ENCODE assay signal across 8 mouse cellular contexts in genomic region chr2:148111889-148112288, GRCm38 (mm10).
DNase-seq lines count a peak whose midpoint lies in the region; ATAC-seq and TF ChIP-seq lines count a peak whose summit lies in the region.

No protein-coding gene starts in this region.

- DNase-seq in gastrocnemius, adult 2 months, result no peak
- DNase-seq in gastrocnemius, postnatal 14 days, result no peak
- no peak for DNase-seq in testis, postnatal 10 days (ENCODE audit: low spot score)
- no peak for DNase-seq in spleen, postnatal 10 days (ENCODE audit: low spot score in 2 of 2)
- no peak for DNase-seq in urinary bladder, postnatal 10 days (ENCODE audit: low spot score)

- TF ChIP-seq POLR2A in testis, adult 2 months (IDR thresholded peaks at IDR 0.05; ENCODE audit: control insufficient read depth, low read depth, low read length), result no peak

- H3K27ac ChIP-seq in gastrocnemius, adult 2 months, result no peak overlapping the region
- H3K27ac ChIP-seq in testis, adult 2 months (ENCODE audit: control insufficient read depth, insufficient read depth, low read depth, low read length), result no peak overlapping the region
- H3K27ac ChIP-seq in hindbrain, embryonic 16.5 days (ENCODE audit: low read depth, low read length), result no peak overlapping the region
- H3K27ac ChIP-seq in neural tube, embryonic 14.5 days (ENCODE audit: low read depth, low read length), result no peak overlapping the region

- peak; percentile 68; the same call in 1 of the 2 replicates for ATAC-seq in hindbrain, embryonic 16.5 days
- peak; percentile 70 for ATAC-seq in neural tube, embryonic 14.5 days (ENCODE audit: low read depth)

- intact Hi-C loops in gastrocnemius, adult 2 months (cut with DNase I), result no loop called here
- intact Hi-C loops in gastrocnemius, postnatal 14 days (cut with DNase I; ENCODE audit: low total_unique reads), result no loop called here

- H3K9me3 ChIP-seq in hindbrain, embryonic 16.5 days (ENCODE audit: control insufficient read depth, low read length), result no peaks in the 10 kb centered on the region
- H3K9me3 ChIP-seq in neural tube, embryonic 14.5 days (ENCODE audit: control insufficient read depth, low read length), result no peaks in the 10 kb centered on the region

- WGBS in hindbrain, embryonic 16.5 days, result 21% methylated on average over 10 of the region's 10 CpGs
- WGBS in neural tube, embryonic 14.5 days, result 21% methylated on average over 10 of the region's 10 CpGs

- peak overlapping the region; percentile 35 for H3K4me2 ChIP-seq in hindbrain, embryonic 16.5 days (ENCODE audit: low read length)
- H3K4me2 ChIP-seq in neural tube, embryonic 14.5 days (ENCODE audit: low read depth, low read length), result peak overlapping the region; percentile 31; the same call in 1 of the 2 replicates

- H3K9ac ChIP-seq in hindbrain, embryonic 16.5 days (ENCODE audit: low read depth, low read length), result no peak overlapping the region
- H3K9ac ChIP-seq in neural tube, embryonic 14.5 days (replicated peaks; ENCODE audit: low read depth, low read length), result no peak overlapping the region

- no peaks in the 10 kb centered on the region for H3K4me1 ChIP-seq in testis, adult 2 months (ENCODE audit: control insufficient read depth, insufficient read depth, low read length)
- no peaks in the 10 kb centered on the region for H3K4me1 ChIP-seq in hindbrain, embryonic 16.5 days (ENCODE audit: control insufficient read depth, insufficient read depth, low read depth, low read length)
- H3K4me1 ChIP-seq in neural tube, embryonic 14.5 days (ENCODE audit: control insufficient read depth, insufficient read depth, low read length), result no peaks in the 10 kb centered on the region

- H3K36me3 ChIP-seq in testis, adult 2 months (ENCODE audit: control insufficient read depth, insufficient read depth, low read length), result no peaks in the 10 kb centered on the region
- H3K36me3 ChIP-seq in hindbrain, embryonic 16.5 days (ENCODE audit: control insufficient read depth, insufficient read depth, low read length), result no peaks in the 10 kb centered on the region
- no peaks in the 10 kb centered on the region for H3K36me3 ChIP-seq in neural tube, embryonic 14.5 days (ENCODE audit: control insufficient read depth, insufficient read depth, low read length)

- TF ChIP-seq CTCF in gastrocnemius, adult 2 months (IDR thresholded peaks at IDR 0.05), result peak; percentile 28; the same call in 1 of the 2 replicates
- TF ChIP-seq CTCF in testis, adult 2 months (IDR thresholded peaks at IDR 0.05; ENCODE audit: control insufficient read depth, insufficient read depth, insufficient replicate concordance, low read depth, low read length), result peak; percentile 46; the same call in 1 of the 2 replicates

- H3K27me3 ChIP-seq in testis, adult 2 months (ENCODE audit: control insufficient read depth, insufficient read depth, low read length), result no peaks in the 10 kb centered on the region
- H3K27me3 ChIP-seq in hindbrain, embryonic 16.5 days (replicated peaks; ENCODE audit: control insufficient read depth, insufficient read depth, low read length), result no peaks in the 10 kb centered on the region; the same call in 1 of the 2 replicates
- H3K27me3 ChIP-seq in neural tube, embryonic 14.5 days (ENCODE audit: control insufficient read depth, insufficient read depth, low read length), result no peaks in the 10 kb centered on the region

- H3K4me3 ChIP-seq in gastrocnemius, adult 2 months, result no peak overlapping the region
- H3K4me3 ChIP-seq in testis, adult 2 months (ENCODE audit: control insufficient read depth, low read depth, low read length), result no peak overlapping the region
- 0 out of 2 replicates have a peak overlapping the region, but pooled peaks have one; percentile 22 for H3K4me3 ChIP-seq in hindbrain, embryonic 16.5 days (ENCODE audit: low read length)
- no peak overlapping the region for H3K4me3 ChIP-seq in neural tube, embryonic 14.5 days (ENCODE audit: low read depth, low read length)
